Mouse (Mus musculus) T-cell, adult 2 months (primary cell): Measurements from ENCODE around the gene Snx30.
"Not testable (repeated sequence)": the region's sequence is repeated elsewhere in the genome, so short reads cannot be mapped to it uniquely, and the experiment has no call there.

ENCODE experiments used
- DNase-seq: peaks from one replicate; pipeline ENCODE4 v3.0.0; 2022; ENCODE audit warnings: low spot score

The Snx30 gene

DNA sequence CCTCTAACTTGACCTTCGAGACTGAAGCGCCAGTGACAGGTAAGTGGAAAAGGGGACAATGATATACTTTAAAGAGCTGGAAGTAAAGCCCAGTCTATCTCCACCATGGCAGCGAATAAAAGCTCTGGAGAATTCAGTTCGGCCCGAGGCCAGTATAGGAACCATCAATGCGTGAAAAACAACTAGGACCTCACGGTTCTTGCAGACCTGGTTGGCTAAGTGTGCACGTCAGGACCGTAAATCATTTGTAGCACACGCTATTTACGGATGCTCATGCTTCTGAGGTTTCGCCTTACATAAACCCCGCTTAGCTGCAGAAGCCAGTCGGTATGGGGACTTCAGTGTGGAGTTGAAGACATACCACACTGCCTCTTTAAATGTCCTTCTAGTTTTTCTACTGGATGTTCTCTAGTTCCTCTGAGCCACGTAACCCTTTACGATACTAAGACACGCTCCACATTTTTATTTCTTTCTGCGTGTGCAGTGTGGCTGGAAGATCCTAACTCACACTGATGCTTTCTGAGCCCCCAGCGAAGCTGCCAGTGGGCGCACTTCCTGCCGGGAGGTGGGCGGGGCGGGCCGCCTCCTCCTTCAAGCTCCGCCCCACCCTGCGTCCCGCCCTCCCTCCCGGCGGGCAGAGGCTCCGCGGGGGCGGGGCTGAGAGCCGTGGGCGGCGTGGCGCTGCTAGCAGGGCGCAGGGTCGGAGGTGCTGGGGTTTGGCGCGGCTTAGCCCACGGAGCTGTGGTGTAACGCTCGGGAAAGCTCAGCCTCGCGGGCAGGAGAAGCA is at the start of gene Snx30:
TSS of gene Snx30 (plus strand) at position 660 of the 787 bp plus-strand sequence.
- peak; percentile 88 for DNase-seq

DNA sequence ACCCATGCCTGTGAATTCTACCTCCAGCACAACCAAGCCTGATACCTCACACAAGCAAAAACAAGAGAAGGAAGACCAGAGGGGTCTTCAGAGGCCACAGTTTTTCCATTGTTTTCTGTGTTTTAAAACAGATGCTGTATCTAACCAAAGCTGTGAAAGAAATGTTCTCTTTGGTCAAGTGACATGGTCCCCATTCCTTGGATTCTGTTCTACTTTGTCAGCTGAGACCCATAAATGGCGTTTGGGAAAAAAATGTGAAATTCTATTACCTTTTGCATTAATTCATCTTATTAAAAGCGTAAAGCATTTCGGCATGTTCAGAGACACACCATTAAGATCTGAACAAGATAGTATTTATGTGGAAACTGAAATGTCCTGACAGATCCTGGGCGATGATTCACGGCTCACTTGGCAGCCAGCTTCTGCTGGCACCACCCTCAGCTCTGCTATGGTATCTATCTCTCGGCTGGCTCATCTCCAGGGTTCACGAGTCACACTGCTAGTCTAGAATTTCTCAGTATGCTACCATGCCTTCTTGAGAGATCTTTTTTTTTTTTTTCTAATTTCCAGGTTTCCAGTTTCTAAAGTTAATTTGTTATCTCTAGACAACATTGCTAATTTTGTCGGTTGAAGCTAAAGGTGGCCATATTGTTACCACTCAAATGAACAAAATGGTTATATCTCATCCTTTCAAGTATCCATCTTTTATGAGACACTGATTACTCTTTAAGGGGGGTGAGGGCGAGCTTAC is 49.1 kb upstream of the Snx30 start:
- DNase-seq = no peak

DNA sequence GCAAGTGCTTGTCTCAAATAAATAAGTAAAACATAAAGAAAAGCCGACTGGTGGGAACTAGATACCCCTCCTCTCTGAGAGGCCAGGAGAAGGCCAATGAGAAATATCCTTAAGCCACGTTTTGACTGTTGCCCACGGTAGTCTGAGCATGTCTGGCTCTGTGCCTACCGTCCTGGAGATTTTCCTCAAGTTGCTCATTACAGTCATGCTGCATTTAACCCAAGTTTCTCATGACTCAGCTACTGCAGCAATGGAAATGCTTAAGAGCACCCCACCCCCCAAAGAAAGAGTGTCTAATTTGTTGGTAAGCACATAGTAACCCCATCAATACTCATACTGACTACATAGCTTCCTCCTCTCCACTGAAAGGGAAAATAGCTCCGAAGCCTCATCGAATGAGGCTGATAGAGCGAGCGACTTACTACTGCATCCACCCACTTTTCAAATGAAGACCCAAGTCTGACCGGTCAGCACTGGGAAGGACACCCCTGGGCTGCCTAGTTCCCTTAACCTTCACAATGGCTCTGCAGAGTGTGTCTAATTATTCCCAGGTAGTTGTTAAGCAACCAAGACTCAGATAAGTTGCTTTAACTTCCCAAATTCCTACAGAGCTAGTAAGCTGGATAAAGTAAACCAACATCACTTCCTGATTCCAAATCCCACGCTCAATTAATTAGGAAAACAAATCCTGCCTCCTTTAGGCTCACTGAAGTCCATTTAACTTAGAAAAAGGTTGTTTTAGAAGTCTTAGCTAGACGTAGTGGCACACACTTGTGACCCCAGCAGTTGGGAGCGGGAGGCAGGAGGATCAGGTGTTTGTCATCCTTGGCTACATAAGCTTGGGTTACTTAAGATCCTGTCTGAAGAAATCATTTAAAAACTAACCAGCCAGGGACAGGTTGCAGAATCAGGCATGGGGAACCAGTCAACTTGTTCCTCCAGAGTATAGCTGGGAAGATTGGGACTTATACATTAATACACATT is 47.9 kb upstream of the Snx30 start:
- DNase-seq = no peak

DNA sequence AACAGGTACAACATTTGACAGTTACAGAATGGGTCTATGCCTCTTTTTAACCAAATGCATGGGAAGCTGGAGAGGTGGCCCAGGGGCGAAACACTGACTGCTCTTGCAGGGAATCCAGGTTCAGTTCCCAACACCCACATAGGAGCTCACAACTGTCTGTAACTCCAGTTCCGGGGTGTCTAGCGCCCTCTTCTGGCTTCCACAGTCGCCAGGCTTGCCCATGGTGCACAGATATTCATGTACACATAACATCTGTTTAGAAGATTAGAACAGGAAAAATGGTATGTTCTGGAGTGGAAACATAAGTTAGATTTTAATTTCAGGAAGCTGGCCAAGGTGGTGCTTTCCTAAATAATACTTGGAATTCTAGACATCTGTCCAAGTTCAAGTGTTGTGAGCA is 45.6 kb upstream of the Snx30 start:
- DNase-seq = no peak

DNA sequence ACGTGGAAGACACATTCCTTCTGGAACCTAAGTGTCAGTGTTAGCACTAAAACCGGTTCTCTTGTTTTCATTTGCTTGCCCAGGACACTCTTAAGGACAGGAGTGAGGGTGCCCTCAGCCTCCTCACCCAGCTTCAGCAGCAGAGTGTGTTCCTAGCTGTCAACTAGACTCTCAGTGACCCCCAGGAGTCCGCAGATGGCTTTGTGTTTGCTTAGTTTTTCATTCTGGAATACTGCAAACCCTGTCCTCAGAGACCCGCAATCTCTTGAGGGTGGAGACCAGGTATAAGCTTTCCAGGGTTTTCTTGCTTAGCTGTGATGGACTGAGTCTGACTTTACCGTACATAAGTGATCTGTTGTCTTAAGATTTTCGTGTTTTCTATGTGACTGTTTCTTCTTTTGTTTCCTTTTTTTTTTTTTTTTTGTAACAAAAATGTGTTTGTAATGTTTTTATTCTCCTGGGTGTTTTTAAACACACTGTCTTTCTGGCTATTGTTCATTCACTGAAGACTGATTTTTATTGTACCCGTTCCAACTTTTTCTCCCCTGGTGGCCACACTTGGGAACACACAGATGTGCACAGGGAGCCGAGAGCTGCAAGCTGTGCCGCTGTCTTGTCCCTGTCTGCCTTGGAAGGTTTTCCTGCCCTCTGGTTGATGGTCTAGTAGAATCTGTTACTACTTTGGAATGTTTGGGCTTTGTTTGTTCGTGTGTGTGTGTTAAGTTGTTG is 44.8 kb upstream of the Snx30 start:
- no peak for DNase-seq

DNA sequence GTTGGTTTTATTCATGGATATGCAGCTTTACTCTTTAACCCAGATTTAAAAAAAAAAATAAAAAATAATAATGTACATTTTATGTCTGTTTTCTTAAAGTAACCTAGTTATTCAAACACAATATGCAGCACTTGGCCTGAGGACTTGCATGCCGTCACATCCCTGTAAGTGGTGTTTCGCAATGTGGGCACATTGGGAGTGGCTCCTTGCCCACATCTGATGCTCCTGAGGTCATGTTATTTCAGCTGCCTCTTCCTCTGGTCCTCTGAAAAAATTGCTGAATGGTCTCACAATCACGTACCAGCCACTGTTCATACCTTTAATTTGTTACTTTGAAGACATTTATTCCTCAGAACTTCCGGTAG is 44.3 kb upstream of the Snx30 start:
- DNase-seq = no peak

DNA sequence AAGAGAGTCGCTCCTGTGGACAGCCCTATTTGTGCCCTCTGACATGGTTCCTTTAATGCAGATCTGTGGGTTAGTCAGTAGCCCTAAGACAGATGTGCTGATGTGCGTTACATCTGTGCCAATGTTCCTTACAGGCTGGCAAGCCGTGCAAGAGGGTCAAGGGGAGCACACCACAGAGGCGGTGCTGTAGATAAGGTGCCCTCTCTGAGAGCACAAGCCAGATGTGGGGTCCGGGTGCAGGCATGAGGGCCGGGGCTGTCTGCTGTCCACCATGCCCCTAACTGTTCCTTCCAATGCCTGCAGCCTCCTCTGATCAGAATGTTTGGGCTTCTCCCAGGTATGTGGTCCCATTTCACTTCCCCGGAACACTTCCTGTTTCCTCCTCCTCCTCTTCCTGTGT is 40.7 kb upstream of the Snx30 start:
- no peak for DNase-seq

DNA sequence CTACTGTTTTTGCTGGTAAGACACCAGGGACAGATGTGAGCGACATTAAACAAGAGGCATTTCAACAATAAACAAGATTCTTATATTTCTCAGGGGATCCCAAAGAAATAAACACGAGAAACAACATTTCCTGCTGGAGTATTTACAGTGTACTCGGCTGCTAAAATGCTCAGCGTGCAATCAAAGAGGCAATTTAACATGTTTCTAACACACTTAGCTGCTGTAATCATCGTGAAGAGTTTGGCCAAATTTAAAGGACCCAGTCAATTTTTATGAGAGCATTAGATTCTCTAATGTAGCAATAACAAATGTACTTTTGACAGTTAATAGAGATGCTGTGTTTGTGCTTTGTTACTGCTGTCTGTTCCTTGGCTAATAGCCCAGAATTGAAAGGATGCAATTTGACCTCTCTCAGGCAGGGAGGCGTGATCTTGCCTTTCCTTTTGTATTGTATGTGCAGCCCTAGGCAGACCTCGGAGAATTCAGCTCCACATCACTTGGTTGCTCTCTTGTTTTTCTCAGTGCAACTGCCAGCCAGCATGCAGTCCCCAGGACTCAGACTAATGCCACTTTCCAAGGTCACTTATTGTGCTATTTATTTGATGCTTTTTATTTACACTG is 40.1 kb upstream of the Snx30 start:
- no peak for DNase-seq

DNA sequence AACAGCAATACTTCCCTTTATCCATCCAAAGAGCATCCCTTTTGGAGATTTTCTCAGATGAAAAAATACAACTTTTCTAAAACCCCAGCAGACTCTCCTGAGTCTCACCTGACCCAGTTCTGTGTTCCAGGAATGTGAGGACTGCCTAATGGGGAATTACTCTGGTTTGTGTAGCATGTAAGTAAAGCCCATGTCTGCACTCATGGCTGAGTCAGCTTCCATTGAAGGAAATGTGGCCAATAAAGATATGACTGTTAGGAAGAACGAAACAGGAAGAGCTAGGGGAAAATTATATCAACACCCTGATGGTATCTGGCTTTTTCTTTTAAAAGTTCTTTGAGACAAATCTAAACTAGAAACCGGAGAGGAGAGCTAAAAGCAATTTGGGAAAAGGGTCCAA is 37.9 kb upstream of the Snx30 start:
- no peak for DNase-seq

DNA sequence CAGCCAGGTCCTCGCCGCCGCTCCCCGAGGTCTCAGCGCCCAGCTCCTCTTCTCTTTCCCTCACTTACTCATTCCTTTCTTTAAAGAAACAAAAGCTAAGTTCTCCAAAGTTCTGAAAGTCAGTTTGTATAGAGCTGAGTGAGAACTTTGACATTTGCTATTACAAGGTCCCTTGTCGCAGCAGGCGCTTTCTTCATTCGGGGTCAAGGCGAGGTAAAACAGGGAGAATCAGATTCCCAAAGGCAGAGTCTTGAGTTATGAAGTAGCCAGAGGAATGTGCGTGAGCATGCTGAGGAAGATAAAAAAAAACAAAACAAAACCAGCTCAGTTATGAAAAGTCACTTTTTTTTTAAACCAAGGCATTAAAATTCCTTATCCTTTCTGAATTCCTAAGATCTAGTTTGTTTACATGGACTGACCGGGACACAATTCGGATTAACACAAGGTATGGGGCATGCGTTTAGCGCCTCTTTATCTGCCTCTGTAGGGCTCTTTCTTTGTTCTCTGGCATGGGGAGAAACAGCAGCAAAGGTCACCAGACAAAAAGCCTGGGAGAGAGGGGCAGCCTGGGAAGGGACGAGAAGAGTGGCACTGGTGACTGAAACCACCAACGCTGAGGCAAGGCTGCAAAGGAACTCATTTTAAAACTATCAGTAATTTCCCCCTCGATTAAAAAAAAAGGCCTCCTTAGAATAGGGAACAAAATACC is 33.3 kb upstream of the Snx30 start:
- no peak for DNase-seq

DNA sequence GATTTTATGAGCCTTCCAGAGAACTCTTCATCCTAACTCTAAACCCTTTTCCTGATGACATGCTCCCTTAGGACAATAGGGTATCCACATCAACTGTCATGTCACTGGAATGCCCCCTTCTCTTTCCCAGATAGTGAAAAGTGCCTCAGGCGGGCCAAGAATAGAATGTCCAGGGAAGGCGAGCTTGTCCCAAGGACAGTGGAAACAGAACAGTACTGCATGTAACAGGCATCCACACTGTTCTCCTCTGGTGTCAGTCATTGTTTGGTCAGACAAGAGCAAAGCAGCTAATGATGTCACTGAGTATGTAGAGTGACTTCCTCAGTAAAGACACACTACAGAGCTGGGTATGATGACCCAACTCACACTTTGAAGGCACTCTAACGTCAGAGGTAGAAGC is 27.8 kb upstream of the Snx30 start:
- DNase-seq = no peak

DNA sequence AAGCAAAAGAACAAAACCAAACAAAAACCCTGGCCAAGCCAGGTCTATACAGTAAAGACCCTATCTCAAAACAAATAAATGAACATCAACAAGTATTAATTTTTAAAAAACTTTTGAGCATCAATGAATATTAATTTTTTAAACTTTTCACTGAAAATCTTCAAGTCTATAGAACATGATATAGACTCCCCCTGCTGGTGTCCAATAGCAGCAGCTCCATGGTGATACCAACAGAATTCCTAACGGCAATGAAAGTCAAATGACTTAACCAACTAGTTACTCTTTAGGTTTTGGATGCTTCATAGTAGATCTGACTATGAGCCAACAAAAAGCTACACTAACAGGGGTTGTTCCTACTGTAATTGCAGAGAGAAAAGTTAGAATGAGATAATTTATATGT is 25.1 kb upstream of the Snx30 start:
- DNase-seq = no peak

DNA sequence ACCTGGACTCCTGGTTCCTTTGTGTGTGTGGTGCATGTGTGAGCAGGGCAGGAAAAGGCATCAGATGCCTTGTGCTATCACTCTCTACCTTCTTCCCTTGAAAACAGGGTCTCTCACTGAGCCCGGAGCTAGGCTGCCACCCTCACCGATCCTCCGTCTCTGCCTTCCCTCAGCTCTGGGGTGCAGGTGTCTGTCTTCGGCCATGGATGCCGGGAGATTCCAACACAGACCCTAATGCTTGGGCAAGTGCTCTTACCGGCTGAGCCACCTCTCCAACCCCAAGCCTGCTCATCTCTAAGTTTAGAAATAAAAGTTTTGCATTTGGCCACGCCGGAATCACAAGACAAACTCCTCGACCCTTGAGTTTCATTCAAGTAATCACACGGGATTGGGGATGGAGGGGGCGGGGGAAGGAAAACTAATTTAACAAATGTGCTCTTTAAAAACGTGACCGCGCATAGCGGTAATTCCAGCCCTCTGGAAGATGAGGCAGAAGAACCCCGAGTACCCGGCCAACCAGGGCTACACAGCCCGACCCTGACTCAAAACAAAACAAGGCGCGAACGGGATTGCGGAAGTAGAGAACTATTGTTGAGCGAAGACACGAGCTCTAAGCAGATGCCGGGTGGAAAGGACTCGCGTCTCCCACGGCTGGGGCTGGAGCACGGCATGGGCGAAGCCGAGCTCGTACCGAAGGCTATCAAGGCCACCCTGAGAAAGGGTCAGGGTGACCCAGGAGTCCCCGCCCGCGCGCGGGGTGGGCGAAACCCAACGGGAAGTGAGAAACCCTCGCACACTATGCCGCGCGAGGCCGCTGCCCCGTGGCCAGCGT is 22.6 kb upstream of the Snx30 start:
- peak; percentile 28 for DNase-seq

DNA sequence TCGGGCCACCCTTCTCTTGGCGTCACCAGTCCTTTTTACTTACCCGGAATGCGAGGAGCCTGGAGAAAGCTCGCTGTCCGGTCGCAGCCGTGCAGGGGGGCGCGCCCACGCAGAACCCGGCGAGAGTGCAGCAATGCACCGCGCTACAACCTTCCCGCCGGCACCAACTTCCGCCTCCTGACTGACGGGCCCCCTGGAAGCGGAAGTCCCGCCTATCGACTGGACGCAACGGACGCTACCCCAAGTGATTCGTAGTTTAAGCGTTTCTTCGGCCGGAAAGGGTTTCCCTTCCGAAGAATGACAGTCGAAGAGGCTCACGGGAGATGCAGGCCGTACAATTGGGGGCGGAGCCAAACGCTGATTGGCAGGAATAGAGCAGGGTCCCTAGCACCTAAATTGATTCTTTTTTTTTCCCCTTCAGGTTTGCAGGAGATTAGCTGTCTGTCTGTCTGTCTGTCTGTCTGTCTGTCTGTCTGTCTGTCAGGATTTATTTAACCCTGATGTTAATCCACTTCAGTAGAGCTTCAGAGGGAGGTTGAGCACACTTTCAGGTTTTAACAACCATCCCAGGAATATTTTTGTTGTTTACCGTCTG is 21.9 kb upstream of the Snx30 start:
- peak; percentile 97 for DNase-seq

DNA sequence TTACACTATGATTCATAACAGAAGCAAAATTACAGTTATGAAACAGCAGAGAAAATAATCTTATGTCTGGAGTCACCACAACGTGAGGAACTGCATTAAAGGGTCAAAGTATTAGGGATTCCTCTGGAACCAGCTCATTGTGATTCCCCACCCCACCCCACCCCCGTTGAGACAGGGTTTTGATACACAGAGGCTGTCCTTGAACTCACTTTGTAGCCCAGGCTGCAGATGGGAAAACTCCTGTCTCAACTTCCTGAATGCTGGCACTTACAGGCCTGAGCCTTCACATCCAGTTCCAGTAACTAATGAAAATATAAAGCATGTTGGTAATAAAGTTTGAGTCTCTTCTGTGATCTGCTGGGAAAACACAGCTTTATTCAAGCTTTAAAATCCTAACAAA is 20.2 kb upstream of the Snx30 start:
- DNase-seq = no peak

DNA sequence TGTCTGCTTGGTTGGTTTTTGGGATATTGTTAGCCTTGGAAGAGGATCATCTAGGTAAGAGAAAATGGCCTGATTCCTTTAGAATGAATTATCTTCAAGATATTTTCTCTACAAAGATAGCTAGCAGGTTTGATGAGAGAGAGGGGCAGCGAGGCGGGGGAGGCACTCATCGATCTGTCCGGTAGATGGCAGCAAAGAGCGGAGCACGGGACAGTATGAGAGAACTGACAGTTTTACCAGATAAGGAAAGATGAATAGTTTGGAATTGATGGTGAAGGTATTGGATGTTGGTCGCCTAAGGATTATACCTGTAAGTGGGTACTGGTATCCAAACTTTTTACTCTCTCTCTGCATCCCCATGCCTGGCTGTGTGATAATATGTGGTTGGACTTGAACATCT is 19.0 kb upstream of the Snx30 start:
- peak; percentile 69 for DNase-seq

DNA sequence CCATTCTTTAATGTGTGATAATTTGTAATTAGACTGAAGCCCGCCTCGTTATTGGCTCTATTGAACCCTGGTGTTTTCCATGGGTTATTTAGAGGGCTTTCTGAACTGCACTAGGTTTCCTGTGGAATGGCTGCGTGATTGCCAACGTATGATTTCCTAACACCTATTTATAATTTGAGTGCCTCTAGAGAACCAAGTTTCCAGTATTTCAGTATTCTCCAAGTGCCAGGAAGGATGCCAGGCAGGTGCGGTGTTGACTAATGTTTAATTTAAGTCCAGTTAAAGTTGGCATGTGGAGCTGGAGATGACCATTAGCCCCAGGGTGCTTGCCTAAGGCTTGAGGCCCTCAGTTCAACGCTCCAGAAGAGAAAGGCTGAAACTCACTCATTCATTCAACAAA is 18.5 kb upstream of the Snx30 start:
- DNase-seq = no peak

DNA sequence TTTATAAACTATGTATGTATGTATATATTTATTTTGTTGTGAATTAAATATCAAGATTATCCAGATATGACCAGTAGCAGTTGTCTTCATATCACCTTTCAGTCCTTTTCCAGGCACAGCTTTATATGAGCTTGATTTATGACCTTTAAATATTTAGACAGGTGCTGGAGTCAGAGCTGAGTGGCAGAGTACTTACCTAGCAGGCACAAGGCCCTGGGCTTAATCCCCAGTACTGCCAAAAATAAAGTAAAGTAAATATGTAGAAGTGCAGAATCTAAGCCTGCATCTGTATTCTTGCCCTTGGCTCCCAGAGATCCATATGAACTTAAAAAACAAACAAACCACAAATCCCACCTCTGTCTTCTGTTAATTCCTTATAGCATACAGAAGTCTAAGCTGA is 16.6 kb upstream of the Snx30 start:
- DNase-seq = no peak

DNA sequence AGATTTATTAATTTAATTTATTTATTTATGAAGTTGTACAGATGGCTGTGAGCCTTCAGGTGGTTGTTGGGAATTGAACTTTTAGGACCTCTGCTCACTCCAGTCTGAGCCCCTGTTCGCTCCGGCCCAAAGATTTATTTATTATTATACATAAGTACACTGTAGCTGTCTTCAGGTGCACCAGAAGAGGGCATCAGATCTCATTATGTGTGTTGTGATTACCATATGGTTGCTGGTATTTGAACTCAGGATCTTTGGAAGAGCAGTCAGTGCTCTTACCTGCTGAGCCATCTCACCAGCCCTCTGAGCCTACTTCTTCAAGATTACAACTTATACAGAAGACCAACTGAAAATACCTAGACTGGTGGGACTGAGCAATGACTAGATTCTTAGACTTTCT is 12.0 kb upstream of the Snx30 start:
- DNase-seq = not testable (repeated sequence)
